Mouse (Mus musculus) intestine, embryonic 14.5 days (tissue): ENCODE data around the gene Serbp1. TPM values are rescaled to one million over a fixed set of nuclear protein-coding genes. Genes with fewer than 3 reads are reported as not detected.

ENCODE experiments used
- ATAC-seq: fragments of 200-750 bp; cut with Nextera tagmentation; replicated peaks from 2 replicates; pipeline ENCODE4 v1.8.0; 2017; ENCODE audit warnings: low read depth, moderate number of reproducible peaks, moderate TSS enrichment, moderate library complexity; ENCODE audit not compliant: low FRiP score, low TSS enrichment
- DNase-seq: peaks from one replicate; pipeline ENCODE4 v3.0.0-alpha.2; 2018; ENCODE audit warnings: low spot score
- H3K27ac ChIP-seq: fragments of 300-500 bp; sonication (generic); 2 replicates; pipeline ENCODE4 v1.5.1; 2014; ENCODE audit warnings: low read depth, mild to moderate bottlenecking, control low read depth
- H3K27me3 ChIP-seq: fragments of 300-500 bp; sonication (generic); replicated peaks from 2 replicates; pipeline ENCODE4 v1.6.1; 2014; ENCODE audit warnings: low read length, control low read depth; ENCODE audit not compliant: control insufficient read depth, insufficient read depth
- H3K36me3 ChIP-seq: fragments of 300-500 bp; sonication (generic); 2 replicates; pipeline ENCODE4 v1.6.1; 2014; ENCODE audit warnings: low read length, control low read depth; ENCODE audit not compliant: control insufficient read depth, insufficient read depth
- H3K4me1 ChIP-seq: fragments of 300-500 bp; sonication (generic); replicated peaks from 2 replicates; pipeline ENCODE4 v1.6.1; 2014; ENCODE audit warnings: low read length, control low read depth, mixed read lengths; ENCODE audit not compliant: control insufficient read depth, insufficient read depth
- H3K4me2 ChIP-seq: fragments of 300-500 bp; sonication (generic); 2 replicates; pipeline ENCODE4 v1.6.1; 2014; ENCODE audit warnings: low read length
- H3K4me3 ChIP-seq: fragments of 300-500 bp; sonication (generic); 2 replicates; pipeline ENCODE4 v1.5.1; 2014; ENCODE audit warnings: low read depth, low read length, control low read depth, mixed read lengths
- H3K9ac ChIP-seq: fragments of 300-500 bp; sonication (generic); 2 replicates; pipeline ENCODE4 v1.6.1; 2014; ENCODE audit warnings: mild to moderate bottlenecking, low read length
- H3K9me3 ChIP-seq: fragments of 300-500 bp; sonication (generic); 2 replicates; pipeline ENCODE4 v1.6.1; 2016; ENCODE audit warnings: low read length, control low read depth; ENCODE audit not compliant: control insufficient read depth
- WGBS: fragments of 180-500 bp; shearing (Covaris S2); extraction: QIAGEN DNeasy Blood & Tissue Kit; methylation state at CpG from one replicate; pipeline ENCODE4 v1.1.7; 2014; 5-methylcytosine and 5-hydroxymethylcytosine counted together
- polyA plus RNA-seq: library from polyadenylated mRNA; unstranded; fragments of >200 nt; fragmentation: Nextera tagmentation; extraction: Ambion mirVana; gene quantifications from 2 replicates; pipeline ENCODE4 v1.2.1, GENCODE M21; 2014

Serbp1 gene
- polyA plus RNA-seq, 1 experiment from 2014 or later, result 459 TPM

DNA sequence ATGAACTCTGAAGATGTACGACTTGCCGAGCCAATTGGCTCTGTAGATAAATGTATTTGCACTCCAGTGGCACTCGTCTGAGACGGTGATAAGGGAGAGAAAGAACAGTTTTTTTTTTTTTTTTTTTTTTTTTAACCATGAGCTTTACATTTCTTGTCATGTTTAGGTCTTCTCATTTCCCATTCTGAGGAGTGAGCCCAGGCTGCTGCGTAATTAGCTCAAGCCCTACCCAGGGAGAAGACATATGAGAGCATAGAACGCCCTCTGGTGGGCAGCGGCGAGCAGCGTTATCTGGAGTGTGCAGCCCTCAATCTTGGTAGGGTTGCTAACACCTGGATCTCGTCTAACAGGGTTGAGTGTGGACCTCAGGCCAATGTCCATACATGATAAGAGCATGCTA, 80.5 kb downstream of the Serbp1 start:
- no peaks in the 10 kb centered on the region for H3K27me3 ChIP-seq
- DNase-seq, result peak; percentile 75
- H3K4me2 ChIP-seq, result no peak overlapping the region
- peak; percentile 83 for ATAC-seq
- no peak overlapping the region for H3K27ac ChIP-seq
- H3K9ac ChIP-seq, result no peak overlapping the region
- H3K9me3 ChIP-seq, result no peaks in the 10 kb centered on the region
- no peaks in the 10 kb centered on the region for H3K4me1 ChIP-seq
- 22% methylated on average over 10 of the region's 10 CpGs for WGBS
- H3K36me3 ChIP-seq, result no peaks in the 10 kb centered on the region
- H3K4me3 ChIP-seq, result no peak overlapping the region

DNA sequence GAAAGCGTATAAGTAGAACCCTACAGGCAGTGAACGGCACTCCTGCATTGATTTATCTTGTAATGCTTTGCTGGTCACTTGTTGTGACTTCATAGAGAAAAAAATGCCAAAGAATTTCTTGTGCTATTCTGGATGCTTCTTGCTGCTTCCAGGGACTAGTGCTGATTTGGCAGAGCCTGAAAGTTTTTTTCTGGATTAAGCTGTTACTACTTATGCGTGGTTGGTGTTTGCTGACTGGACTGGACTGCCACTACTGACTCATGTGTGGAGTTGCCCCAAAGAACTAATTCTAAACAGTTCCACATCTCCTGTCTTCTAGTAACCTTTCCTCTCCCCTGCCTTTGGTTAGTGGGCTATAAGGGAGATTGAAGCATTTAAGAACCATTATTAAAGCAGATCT, 85.8 kb downstream of the Serbp1 start:
- Histone ChIP-seq H3K4me2 (no peak overlapping the region), H3K27ac (no peak overlapping the region), H3K9ac (no peak overlapping the region), H3K36me3 (no peaks in the 10 kb centered on the region), H3K9me3 (no peaks in the 10 kb centered on the region), H3K4me1 (no peaks in the 10 kb centered on the region), H3K4me3 (no peak overlapping the region), H3K27me3 (no peaks in the 10 kb centered on the region)
- ATAC-seq (no peak), DNase-seq (no peak)
- 82% methylated on average over 3 of the region's 3 CpGs for WGBS

DNA sequence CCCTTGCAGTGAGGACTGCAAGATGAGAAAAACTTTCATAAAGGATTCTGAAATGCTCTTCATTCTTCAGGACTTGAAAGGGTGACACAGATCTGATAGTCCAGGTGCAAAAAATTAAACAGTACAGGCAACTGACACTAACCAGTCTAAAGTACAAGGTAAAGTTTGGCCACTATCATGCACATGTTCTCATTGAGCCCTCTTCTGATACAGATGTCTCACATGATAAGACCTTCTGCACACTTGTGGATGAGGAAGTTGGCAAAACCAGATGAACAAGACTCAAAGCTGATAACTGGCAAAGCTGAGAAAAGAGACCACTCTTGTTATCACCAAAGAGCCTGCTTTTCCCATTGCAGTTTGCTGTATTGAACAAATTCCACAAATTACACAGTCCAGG, 100.0 kb downstream of the Serbp1 start:
- Histone ChIP-seq H3K27me3 (no peaks in the 10 kb centered on the region), H3K4me2 (no peak overlapping the region), H3K36me3 (no peaks in the 10 kb centered on the region), H3K27ac (no peak overlapping the region), H3K9ac (no peak overlapping the region), H3K4me1 (no peaks in the 10 kb centered on the region), H3K9me3 (no peaks in the 10 kb centered on the region), H3K4me3 (no peak overlapping the region)
- ATAC-seq (no peak), DNase-seq (no peak)

- no peaks in the 10 kb centered on the region for H3K9me3 ChIP-seq
- no peak overlapping the region for H3K4me3 ChIP-seq
- H3K36me3 ChIP-seq, result no peaks in the 10 kb centered on the region
- no peak overlapping the region for H3K4me2 ChIP-seq
- no peak overlapping the region for H3K27ac ChIP-seq
- H3K9ac ChIP-seq, result no peak overlapping the region
- no peaks in the 10 kb centered on the region for H3K4me1 ChIP-seq
- ATAC-seq (no peak), DNase-seq (no peak)
- no peaks in the 10 kb centered on the region for H3K27me3 ChIP-seq
Measured at GRCm38 (mm10) chr6:67339494-67339893, 101.5 kb downstream of the Serbp1 start.

Other genes starting within 250 kb of the Serbp1 start
- 21.3 and 26.2 TPM in 2 replicates for gene Gadd45a, start 200.7 kb upstream of the Serbp1 start, polyA plus RNA-seq
- 0.05 TPM in 1 of 2 replicates, not detected in the other for gene Il12rb2, start 138.0 kb downstream of the Serbp1 start, polyA plus RNA-seq